ENCODE assay signal across 13 mouse cellular contexts in genomic region chr19:4154437-4155222, GRCm38 (mm10). TPM values are rescaled to one million over a fixed set of nuclear protein-coding genes. Genes with fewer than 3 reads are reported as not detected.
A peak's percentile ranks its signal among the peaks of the same experiment; 100 is the strongest.
DNase-seq lines count a peak whose midpoint lies in the region; ATAC-seq and TF ChIP-seq lines count a peak whose summit lies in the region.
"Had no signal": no experiment of that assay in that cellular context is flagged by ENCODE, and none has a peak within 500 bp of the region (broad histone marks: within the 10 kb centered on the region; RNA-seq: fewer than 3 reads in every experiment).

No protein-coding gene starts in this region.

- no peak for ATAC-seq in lung, postnatal 0 days
- ATAC-seq in liver, embryonic 15.5 days (ENCODE audit: insufficient read depth): no peak
- ATAC-seq in hindbrain, postnatal 0 days: no peak
- no peak for ATAC-seq in cerebellum, adult (ENCODE audit: insufficient number of reproducible peaks, low FRiP score, low TSS enrichment)

- H3K36me3 ChIP-seq in lung, postnatal 0 days (ENCODE audit: insufficient read depth, low read length): peaks cover 23% of the 10 kb centered on the region
- H3K36me3 ChIP-seq in liver, embryonic 15.5 days (replicated peaks): peaks cover 81% of the 10 kb centered on the region
- peaks cover 33% of the 10 kb centered on the region for H3K36me3 ChIP-seq in hindbrain, postnatal 0 days (ENCODE audit: insufficient read depth, low read length)

- no peaks in the 10 kb centered on the region for H3K9me3 ChIP-seq in lung, postnatal 0 days (ENCODE audit: low read length)
- no peaks in the 10 kb centered on the region for H3K9me3 ChIP-seq in liver, embryonic 15.5 days (replicated peaks)
- no peaks in the 10 kb centered on the region for H3K9me3 ChIP-seq in hindbrain, postnatal 0 days (ENCODE audit: low read length)
- H3K9me3 ChIP-seq: lung, embryonic 15.5 days had no signal

- TF ChIP-seq CTCF in lung, postnatal 0 days (IDR thresholded peaks at IDR 0.05): no peak
- no peak for TF ChIP-seq CTCF in hindbrain, postnatal 0 days (IDR thresholded peaks at IDR 0.05; ENCODE audit: low read depth)

- H3K4me1 ChIP-seq in lung, postnatal 0 days (ENCODE audit: insufficient read depth, low read depth, low read length): no peaks in the 10 kb centered on the region
- peaks cover 34% of the 10 kb centered on the region for H3K4me1 ChIP-seq in liver, embryonic 15.5 days (replicated peaks)
- 0 out of 2 replicates have a peak, but pooled peaks cover 2% of the 10 kb centered on the region for H3K4me1 ChIP-seq in hindbrain, postnatal 0 days (ENCODE audit: insufficient read depth, low read length)

- H3K4me2 ChIP-seq in lung, postnatal 0 days (replicated peaks; ENCODE audit: low read depth, low read length): no peak overlapping the region
- peak overlapping the region; percentile 37 for H3K4me2 ChIP-seq in liver, embryonic 15.5 days
- no peak overlapping the region for H3K4me2 ChIP-seq in hindbrain, postnatal 0 days (ENCODE audit: low read depth, low read length)
- H3K4me2 ChIP-seq: lung, embryonic 15.5 days had no signal

- 67% methylated on average over 13 of the region's 13 CpGs for WGBS in lung, postnatal 0 days
- 16% methylated on average over 13 of the region's 13 CpGs for WGBS in liver, embryonic 15.5 days (ENCODE audit: insufficient replicate concordance)
- WGBS in hindbrain, postnatal 0 days: 80% methylated on average over 13 of the region's 13 CpGs

- no peak overlapping the region for H3K4me3 ChIP-seq in lung, postnatal 0 days (ENCODE audit: low read depth, low read length)
- peak overlapping the region; percentile 22; the same call in 1 of the 2 replicates for H3K4me3 ChIP-seq in liver, embryonic 15.5 days (replicated peaks)
- H3K4me3 ChIP-seq in hindbrain, postnatal 0 days (ENCODE audit: low read length): no peak overlapping the region
- H3K4me3 ChIP-seq: lung, embryonic 15.5 days had no signal

- peak; percentile 40 for DNase-seq in cerebellum, adult 9-11 months
- DNase-seq in cerebellum, postnatal 36 days: no peak
- DNase-seq in lung, postnatal 0 days (ENCODE audit: low spot score): no peak
- DNase-seq in lung, postnatal 25 days (ENCODE audit: low spot score): no peak
- peak; percentile 81 to 82 for DNase-seq in thymus, postnatal 10 days (ENCODE audit: low spot score in 2 of 2)
- DNase-seq in hindbrain, postnatal 0 days (ENCODE audit: low spot score): no peak
- DNase-seq: adrenal gland, adult 8-10 months had no signal

- 0 out of 2 replicates have a peak overlapping the region, but pooled peaks have one; percentile 26 for H3K27ac ChIP-seq in lung, postnatal 0 days (ENCODE audit: low read length)
- peak overlapping the region; percentile 22; the same call in 1 of the 2 replicates for H3K27ac ChIP-seq in liver, embryonic 15.5 days (replicated peaks)
- no peak overlapping the region for H3K27ac ChIP-seq in hindbrain, postnatal 0 days
- H3K27ac ChIP-seq: lung, embryonic 15.5 days had no signal

- H3K27me3 ChIP-seq in lung, postnatal 0 days (replicated peaks; ENCODE audit: insufficient read depth, low read length): no peaks in the 10 kb centered on the region
- H3K27me3 ChIP-seq in liver, embryonic 15.5 days: no peaks in the 10 kb centered on the region
- H3K27me3 ChIP-seq in hindbrain, postnatal 0 days (ENCODE audit: insufficient read depth, low read length): no peaks in the 10 kb centered on the region
- H3K27me3 ChIP-seq: lung, embryonic 15.5 days had no signal

- H3K9ac ChIP-seq in lung, postnatal 0 days (replicated peaks; ENCODE audit: low read depth): no peak overlapping the region
- 0 out of 2 replicates have a peak overlapping the region, but pooled peaks have one; percentile 15 for H3K9ac ChIP-seq in liver, embryonic 15.5 days
- H3K9ac ChIP-seq in hindbrain, postnatal 0 days (replicated peaks; ENCODE audit: low read length): no peak overlapping the region
- H3K9ac ChIP-seq: lung, embryonic 15.5 days had no signal

- no peak for TF ChIP-seq EP300 in lung, postnatal 0 days (IDR thresholded peaks at IDR 0.05)

RNA-seq across cellular contexts. Expression of gene Ptprcap, which starts 1.2 kb away (rescaled TPM):
- polyA plus RNA-seq in lung, postnatal 0 days (2015; fragmentation: Nextera tagmentation; extraction: Ambion mirVana): 3.4 and 3.7 TPM in 2 replicates
- polyA plus RNA-seq in liver, embryonic 15.5 days (2015; fragmentation: Nextera tagmentation; extraction: Ambion mirVana): 15.6 and 17.5 TPM in 2 replicates
- 1.0 TPM in 1 of 2 replicates, not detected in the other for total RNA-seq in hindbrain, postnatal 0 days (2014; rRNA removed)
- polyA plus RNA-seq in hindbrain, postnatal 0 days (2015; fragmentation: Nextera tagmentation; extraction: Ambion mirVana): 0.40 and 0.44 TPM in 2 replicates

RNA-seq across cellular contexts. Expression of gene Coro1b, which starts 6.2 kb away (rescaled TPM):
- polyA plus RNA-seq in lung, postnatal 0 days (2015; fragmentation: Nextera tagmentation; extraction: Ambion mirVana): 183 and 192 TPM in 2 replicates
- 71.8 and 77.5 TPM in 2 replicates for polyA plus RNA-seq in liver, embryonic 15.5 days (2015; fragmentation: Nextera tagmentation; extraction: Ambion mirVana)
- 71.5 and 137 TPM in 2 replicates for total RNA-seq in hindbrain, postnatal 0 days (2014; rRNA removed)
- polyA plus RNA-seq in hindbrain, postnatal 0 days (2015; fragmentation: Nextera tagmentation; extraction: Ambion mirVana): 90.7 and 114 TPM in 2 replicates

RNA-seq across cellular contexts. Expression of gene Rps6kb2, which starts 8.5 kb away (rescaled TPM):
- 28.4 and 35.1 TPM in 2 replicates for polyA plus RNA-seq in lung, postnatal 0 days (2015; fragmentation: Nextera tagmentation; extraction: Ambion mirVana)
- polyA plus RNA-seq in liver, embryonic 15.5 days (2015; fragmentation: Nextera tagmentation; extraction: Ambion mirVana): 32.8 and 34.2 TPM in 2 replicates
- total RNA-seq in hindbrain, postnatal 0 days (2014; rRNA removed): 17.6 and 24.7 TPM in 2 replicates
- 49.6 and 56.5 TPM in 2 replicates for polyA plus RNA-seq in hindbrain, postnatal 0 days (2015; fragmentation: Nextera tagmentation; extraction: Ambion mirVana)

RNA-seq across cellular contexts. Expression of gene Cabp4, which starts 10.8 kb away (rescaled TPM):
- 0.08 and 0.10 TPM in 2 replicates for polyA plus RNA-seq in lung, postnatal 0 days (2015; fragmentation: Nextera tagmentation; extraction: Ambion mirVana)
- 0.13 TPM in 2 replicates for polyA plus RNA-seq in liver, embryonic 15.5 days (2015; fragmentation: Nextera tagmentation; extraction: Ambion mirVana)
- not detected in 2 replicates for total RNA-seq in hindbrain, postnatal 0 days (2014; rRNA removed)
- 0.29 and 0.51 TPM in 2 replicates for polyA plus RNA-seq in hindbrain, postnatal 0 days (2015; fragmentation: Nextera tagmentation; extraction: Ambion mirVana)
- total RNA-seq: gastrocnemius, postnatal 4 days had no signal
- polyA plus RNA-seq: embryonic facial prominence, embryonic 11.5 days had no signal

RNA-seq across cellular contexts. Expression of gene Gpr152, which starts 15.0 kb away (rescaled TPM):
- not detected in 2 replicates for polyA plus RNA-seq in lung, postnatal 0 days (2015; fragmentation: Nextera tagmentation; extraction: Ambion mirVana)
- not detected in 2 replicates for polyA plus RNA-seq in liver, embryonic 15.5 days (2015; fragmentation: Nextera tagmentation; extraction: Ambion mirVana)
- total RNA-seq in hindbrain, postnatal 0 days (2014; rRNA removed): 0.37 TPM in 1 of 2 replicates, not detected in the other
- polyA plus RNA-seq in hindbrain, postnatal 0 days (2015; fragmentation: Nextera tagmentation; extraction: Ambion mirVana): 0.05 TPM in 1 of 2 replicates, not detected in the other
- total RNA-seq: gastrocnemius, postnatal 4 days had no signal
- polyA plus RNA-seq: embryonic facial prominence, embryonic 11.5 days; large intestine, adult 2 months; lung, embryonic 15.5 days had no signal

Comparison
In these comparisons a context has a peak if more than half of its experiments do, and no peak if none do; other contexts are left out.
1. DNase-seq: peak in cerebellum, adult 9-11 months (single experiment) and thymus, postnatal 10 days (2 of 2); none in cerebellum, postnatal 36 days (0 of 2), lung, postnatal 0 days (single experiment), lung, postnatal 25 days (single experiment) and hindbrain, postnatal 0 days (single experiment).